Mouse (Mus musculus) testis, adult 2 months (tissue): ENCODE measurements around the gene Olfr455.

Source experiments
- CTCF ChIP-seq: fragments of 200-500 bp; IDR thresholded peaks from 2 replicates; pipeline ENCODE4 v1.5.1; 2012; ENCODE audit warnings: low read depth, mild to moderate bottlenecking, inconsistent platforms, low read length, moderate library complexity; ENCODE audit not compliant: control insufficient read depth, insufficient read depth, insufficient replicate concordance
- POLR2A ChIP-seq: fragments of 200-500 bp; IDR thresholded peaks from 2 replicates; pipeline ENCODE4 v1.6.1; 2012; ENCODE audit warnings: low read depth, mild to moderate bottlenecking, inconsistent platforms, low read length, moderate library complexity; ENCODE audit not compliant: control insufficient read depth

DNA sequence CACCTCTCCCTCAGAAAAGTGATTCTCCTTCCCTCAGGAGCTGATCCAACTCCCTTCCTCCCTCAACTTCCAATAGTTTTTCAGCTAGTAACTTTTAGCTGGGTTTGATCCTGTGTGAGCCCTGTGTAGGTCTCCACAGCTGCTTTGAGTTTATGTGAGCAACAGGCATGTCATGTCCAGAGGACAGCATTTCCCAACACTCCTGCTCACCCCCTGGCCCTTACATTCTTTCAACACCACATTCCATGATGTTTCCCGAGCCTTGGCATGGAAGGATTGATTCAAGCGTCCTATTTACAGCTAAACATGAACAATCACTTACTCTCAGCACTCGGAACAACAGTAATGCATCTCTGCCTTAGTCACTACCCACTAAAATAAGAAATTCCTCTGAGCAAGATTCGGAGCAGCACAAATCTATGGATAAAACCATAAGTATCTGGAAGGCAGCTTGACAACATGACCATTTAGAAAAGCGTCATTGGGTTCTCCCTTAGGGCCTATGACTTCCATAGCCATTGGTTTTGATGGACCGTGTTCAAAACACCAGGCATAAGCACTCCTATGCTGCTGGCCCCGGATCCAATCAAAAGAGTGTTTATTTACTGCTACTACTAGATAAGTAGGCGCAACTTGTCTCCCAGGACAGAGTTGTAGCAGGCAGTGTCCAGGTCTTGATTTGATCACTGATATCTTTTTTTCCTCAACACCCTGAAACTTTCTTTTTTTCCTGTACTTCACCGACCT lies 35.5 kb upstream of the Olfr455 start:
- TF ChIP-seq POLR2A (no peak), CTCF (no peak)
